Mouse (Mus musculus) embryo, embryonic 11 days (tissue): ENCODE results near the gene Fbxo24.
"Not testable (repeated sequence)": the region's sequence is repeated elsewhere in the genome, so short reads cannot be mapped to it uniquely, and the experiment has no call there.

Experiments
- DNase-seq: peaks from one replicate; pipeline ENCODE4 v3.0.0-alpha.2; 2015

Gene Fbxo24

DNA sequence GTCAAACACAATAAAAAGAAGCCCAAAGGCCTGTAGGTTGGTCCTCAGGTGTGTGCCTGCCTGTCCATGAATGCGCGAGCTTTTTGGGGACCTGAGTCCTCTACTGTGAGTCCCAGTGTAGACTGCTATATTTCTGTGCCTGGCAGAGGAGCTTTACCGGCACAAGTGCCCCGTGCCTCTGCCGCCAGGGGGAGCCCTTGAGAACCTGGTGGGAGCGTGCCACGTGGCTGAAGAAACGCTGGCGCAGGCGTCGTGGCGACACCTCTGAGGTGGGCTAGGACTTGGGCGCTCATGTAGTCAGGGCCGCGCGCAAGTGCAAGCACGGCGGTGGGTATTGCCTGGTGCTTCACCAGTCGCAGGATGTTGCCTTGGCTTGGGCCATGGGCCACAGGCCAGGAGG is 12.3 kb upstream of the Fbxo24 start, which contains the start of gene Sap25:
Gene Sap25 (plus strand): TSS at position 281 of the 400 bp plus-strand sequence.
- DNase-seq: no peak

DNA sequence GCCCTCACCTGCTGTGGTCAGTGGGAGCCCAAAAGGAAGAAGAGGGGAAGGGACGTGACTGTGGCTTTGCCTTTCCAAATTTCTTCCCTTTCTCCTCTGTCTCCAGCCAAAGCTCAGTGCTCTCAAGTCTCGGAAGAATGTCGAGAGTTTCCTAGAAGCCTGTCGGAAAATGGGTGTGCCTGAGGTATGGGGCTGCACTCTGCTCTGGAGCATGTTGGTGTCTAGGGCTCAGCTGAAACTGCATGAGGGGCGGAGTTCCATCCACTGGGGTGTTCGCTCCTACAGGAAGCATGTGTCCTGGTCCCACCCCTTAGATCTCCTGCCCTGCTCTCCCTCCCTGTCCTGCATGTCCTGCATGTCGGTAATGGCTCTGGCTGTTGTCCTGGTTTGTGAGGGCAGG is 10.7 kb upstream of the Fbxo24 start:
- DNase-seq: no peak

DNA sequence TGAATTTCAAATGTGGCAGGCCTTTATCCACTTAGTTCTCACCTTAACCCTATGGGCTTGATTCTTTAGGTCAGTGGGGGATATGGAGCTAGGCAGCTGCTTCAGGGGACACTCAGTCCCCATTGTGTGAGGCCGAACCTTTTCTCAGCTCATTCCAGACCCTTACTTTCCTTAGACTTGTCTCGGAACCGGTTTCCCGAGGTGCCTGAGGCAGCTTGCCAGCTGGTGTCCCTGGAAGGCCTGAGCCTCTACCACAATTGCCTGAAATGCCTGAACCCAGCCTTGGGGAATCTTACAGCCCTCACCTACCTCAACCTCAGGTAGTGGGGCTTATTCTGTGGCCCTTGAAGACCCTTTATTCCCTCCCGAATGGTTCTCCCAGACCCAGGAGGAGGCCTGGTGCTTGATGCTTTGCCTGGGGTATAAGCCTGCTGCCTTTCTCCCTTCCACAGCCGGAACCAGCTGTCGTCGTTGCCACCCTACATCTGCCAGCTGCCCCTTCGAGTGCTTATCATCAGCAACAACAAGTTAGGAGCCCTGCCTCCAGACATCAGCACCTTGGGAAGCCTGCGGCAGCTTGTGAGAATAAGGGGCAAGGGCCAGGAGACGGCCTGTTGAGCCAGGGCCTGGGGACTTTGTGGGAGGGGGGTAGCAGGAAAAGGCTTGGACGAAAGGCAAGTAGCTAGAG is 4.7 kb upstream of the Fbxo24 start:
- no peak for DNase-seq

DNA sequence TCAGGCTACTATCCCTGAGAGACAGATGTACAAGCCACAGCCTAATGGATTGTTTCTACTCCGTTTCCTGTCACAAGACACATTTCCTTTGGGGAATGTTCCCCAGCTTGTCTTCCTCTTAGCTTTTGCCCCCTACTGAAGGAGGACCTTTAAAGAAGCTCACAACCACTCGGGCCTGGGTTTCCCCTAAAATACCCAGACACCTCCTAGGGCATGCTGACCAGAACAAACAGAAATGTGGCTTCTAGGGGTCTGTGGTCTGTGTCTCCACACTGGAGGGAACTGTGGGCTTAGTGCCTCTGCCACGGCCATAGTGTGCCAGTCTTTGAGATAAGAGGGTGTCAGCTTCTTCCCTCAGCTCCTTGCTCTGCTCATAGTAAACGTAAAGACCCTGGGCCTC is 2.8 kb upstream of the Fbxo24 start:
- no peak for DNase-seq

DNA sequence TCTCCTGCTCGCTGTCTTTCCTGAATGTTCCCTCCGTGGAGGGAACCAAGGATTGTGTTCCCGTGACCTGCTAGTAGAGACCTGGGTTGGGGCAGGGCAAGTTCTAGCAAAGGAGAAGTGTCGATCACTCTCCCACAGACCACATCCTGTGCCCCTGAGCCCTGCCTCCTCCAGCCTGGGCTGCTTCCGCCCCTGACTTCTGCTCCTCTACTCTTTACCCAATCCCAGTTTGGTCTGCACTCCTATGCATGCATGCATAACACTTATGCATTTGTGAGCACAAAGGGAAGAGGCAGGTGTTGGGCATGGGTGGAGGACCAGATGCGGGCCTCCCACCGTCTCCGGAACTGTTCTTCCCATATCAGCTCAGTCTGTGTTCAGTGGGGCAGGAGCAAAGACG is 2.4 kb upstream of the Fbxo24 start:
- no peak for DNase-seq

DNA sequence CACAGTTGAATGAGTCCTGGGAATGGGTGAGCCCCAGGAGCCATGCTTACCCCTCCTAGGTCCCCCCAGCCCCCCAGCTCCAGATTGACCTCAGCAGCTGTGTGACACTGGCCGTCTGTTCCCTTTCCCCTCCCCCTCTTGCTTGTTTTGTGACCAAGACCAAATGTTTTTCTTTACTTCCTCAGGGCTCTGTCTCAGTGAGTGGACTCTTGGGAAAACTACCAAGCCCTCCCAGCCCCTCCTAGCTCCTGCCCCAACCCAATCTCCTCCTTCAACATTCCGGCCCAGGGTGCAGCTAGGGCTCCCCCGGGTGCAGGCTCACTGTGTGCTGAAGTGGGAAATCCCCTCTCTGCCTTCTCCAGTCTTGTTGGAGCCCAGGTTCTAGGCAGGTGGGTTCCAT is 1.8 kb upstream of the Fbxo24 start:
- no peak for DNase-seq

DNA sequence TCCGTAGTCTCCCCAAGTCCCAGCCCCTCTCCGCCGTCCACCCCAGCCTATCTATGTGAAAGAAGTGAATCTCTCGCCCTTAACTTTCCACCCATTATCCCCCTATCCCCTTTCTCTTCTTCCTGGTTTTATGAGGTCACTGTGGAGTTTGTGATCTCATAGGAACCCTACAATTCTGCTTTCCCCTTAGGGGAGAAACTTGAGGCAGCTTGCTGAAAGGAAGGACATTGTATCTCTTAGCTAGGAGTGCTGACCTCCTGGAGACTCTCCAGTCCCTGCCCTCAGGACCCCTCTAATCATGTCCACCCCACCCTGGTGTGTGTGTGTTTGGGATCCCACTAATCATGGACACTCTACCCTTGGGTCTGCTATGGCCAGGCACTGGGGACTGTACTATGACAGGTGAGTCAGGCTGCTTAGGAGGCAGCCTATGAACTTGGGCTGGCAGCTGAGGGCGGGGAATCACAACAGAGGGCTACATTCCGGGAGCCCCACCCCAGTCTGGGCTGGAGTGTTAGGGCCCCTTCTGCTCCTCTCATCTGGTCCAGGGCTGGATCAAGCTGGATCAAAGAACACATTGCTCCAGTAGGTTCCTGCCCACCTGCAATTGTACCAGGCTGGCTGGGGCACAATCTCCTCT is 1.2 kb upstream of the Fbxo24 start:
- DNase-seq: no peak

DNA sequence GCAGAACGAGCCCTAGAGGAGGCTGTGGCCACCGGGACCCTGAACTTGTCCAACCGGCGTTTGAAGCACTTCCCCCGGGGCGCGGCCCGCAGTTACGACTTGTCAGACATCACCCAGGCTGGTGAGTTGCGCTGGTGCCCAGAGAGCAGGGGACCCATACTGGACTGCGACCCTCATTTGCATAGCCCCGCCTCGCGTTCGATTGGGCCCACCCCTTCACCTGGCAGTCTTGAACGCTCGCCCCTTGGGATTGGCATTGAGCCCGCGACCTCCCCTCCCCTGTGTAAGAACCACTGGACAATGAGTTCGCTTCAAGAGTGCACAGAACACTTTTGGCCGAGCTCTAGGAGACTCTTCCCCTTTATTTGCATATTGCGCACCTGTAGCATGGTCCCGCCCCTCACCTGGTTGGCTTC is 512 bp upstream of the Fbxo24 start:
- peak; percentile 82 for DNase-seq

DNA sequence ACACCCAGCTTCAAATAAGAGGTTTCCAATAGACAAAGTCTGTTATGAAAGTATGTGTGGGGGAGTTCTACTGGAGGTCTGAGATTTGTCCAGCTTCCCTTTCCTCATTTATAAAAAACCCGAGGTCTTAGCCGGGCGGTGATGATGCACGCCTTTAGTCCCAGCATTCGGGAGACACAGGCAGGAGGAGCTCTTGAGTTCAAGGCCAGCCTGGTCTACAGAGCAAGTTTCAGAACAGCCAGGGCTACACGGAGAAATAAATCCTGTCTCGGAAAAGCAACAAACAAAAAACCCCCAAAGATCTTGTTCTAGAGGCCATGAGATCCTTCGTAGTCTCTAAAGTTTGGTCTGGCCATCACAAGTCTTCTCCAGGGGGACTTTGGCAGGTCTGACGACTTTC is 811 bp downstream of the Fbxo24 start:
- no peak for DNase-seq

DNA sequence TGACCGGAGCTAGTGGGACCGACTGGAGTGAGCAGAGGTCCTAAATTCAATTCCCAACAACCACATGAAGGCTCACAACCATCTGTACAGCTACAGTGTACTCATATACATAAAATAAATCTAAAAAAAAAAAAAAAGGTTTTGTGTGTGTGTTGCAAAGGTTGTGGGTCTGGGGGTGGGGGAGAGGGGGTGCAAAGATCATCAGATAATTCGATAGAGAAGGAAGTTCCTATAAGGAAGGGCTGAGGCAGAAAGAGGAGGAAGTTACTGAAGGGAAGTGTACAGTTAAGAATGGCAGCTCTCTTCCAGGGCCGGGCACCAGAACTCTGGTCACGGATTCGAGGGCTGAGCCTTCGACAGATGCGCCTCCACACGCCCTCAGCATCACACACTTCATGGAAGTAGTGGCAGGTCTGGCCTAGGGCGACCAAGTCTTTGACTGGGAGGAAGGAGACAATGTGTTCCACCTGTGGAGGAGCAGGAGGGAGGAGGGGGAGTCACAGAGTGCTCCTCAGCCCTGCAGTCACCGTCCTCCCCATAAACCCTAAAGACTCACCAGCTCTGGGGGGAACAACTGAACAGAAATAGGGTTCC is 4.8 kb downstream of the Fbxo24 start:
- DNase-seq: no peak

DNA sequence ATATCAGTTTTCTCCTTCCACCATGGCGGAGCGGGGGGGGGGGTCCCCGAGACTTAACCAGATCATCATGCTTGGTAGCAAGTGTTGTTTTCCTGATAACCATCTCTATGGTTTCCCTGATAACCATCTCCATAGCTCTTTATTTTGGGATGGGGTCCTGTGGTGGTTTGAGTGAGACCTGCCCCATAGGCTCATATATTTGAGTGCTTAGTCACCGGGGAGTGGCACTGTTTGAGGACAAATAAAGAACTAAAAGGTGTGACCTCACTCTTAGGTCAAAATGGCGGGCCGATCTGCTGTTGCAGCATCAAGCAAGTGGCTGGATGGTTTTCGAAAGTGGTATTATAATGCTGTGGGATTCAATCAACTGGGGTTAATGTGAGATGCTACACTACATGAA is 13.5 kb downstream of the Fbxo24 start:
- DNase-seq: no peak

DNA sequence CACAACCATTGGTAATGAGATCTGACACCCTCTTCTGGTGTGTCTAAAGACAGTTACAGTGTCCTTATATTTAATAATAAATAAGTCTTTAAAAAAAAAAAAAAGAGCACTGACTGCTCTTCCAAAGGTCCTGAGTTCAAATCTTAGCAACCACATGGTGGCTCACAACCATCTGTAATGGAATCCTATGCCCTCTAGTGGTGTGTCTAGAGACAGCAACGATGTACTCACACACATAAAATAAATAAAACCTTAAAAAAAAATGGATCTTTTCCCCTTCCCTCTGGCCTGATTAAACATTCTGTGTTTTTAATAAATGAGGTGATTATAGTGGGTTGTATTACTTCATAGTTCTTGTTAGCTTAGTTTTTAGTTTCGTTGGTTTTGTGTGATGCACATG is 13.9 kb downstream of the Fbxo24 start:
- DNase-seq: not testable (repeated sequence)

DNA sequence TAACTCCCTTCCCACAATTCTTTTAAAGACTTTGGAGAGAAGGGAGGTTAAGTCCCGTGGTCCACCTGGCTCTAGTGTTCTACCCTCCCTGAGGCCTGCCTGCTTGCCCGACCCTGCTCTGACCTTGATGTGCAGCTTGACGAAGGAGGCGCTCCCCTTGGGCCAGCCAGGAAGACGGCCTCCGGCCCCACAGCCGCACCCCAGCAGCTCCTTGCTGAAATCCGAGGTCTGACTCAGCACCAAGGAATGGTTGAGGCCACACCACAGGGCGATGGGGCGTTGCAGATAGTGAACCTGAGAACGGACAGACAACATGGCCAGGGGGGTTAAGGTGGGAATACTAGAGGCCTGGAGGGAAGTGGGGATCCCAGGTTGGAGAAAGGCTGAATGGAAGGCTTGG is 15.3 kb downstream of the Fbxo24 start, which contains the start of gene Pcolce:
Gene Pcolce (minus strand): TSS at position 235 of the 400 bp plus-strand sequence.
- no peak for DNase-seq

DNA sequence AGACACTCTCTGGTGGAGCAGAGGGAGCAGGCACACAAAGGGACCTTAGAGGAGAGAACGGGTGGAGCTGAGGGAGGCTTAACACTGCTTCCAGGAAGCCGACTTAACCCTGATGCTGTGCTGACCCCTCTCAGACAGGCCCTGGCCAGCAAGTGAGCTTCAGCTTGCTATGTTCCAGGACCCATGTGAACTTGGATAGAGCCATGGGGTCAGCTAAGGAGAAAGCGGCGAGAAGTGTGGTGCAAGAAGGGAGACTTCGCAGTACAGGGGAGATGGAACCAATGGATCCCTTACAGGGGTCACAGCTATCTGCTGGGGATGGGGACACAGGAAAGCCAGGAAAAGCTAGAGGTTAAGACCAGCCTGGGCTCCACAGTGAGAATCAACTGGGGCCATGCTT is 15.7 kb downstream of the Fbxo24 start:
- DNase-seq: no peak

DNA sequence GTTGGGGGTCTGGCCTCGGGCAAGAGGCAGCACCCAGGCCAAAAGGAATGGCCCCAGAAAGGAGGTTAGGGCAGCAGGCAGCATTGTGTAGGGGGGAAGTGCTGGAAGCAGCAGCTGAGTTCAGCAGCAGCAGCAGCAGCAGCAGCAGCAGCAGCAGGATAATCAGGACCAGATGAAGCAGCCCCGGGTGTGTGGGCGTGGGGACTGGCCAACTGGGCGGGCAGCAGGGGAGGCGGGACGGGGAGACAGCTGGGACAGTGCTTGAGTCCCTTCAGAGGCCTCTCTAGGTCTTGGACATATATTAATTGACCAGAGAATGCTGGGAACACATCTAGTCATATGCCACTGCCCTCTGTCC is 17.6 kb downstream of the Fbxo24 start:
- peak; percentile 84 for DNase-seq

DNA sequence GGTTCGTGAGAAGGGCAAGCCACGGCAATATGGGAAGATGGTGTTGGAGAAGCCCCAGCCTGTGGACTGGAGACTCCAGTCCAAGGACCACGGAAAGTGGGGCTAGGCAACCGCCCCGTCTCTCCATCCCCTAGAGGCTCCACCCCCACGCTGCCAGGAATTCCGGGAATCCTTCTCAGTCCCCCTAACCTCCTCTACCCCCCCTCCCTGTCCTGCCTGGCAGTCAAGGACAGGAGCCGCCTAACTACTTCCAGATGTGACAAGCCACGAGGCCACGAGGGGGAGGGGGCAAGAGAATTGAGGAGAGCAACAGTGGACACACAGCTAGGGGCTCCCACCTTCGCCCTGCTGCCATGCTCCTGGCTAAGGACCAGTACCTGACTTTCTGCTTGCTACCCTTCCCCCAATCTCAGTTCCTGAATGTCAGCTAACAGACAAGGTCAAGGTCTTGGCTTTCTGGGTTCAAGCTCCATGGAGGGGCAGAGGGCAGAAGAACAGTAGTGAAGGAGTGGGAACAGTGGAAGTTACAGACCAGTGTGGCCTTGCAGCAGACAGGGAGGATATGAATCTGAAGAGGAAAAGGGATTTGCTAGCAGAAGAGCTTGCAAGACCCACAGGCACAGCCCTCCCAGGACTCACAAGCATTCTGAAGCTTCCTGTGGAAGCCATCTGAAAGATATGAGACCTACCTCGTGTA is 18.1 kb downstream of the Fbxo24 start:
- peak; percentile 93 for DNase-seq

DNA sequence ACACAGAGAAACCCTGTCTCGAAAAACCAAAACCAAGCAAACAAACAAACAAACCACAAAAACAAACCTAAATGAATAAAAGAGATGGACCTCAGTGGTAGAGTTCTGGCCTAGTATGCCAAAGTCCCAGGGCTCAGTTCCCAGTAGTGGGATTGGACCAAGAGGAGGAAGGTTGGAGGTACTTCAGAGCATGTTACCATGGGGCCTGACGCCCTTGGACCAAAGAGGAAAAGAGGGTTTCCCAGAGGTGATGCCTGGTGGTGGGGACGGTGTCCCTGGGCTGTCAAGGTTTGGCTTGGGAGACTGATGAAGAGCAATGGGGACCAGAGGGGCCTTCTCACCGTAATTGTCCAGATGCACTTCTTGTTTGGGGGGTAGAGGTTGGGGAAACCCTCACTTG is 18.7 kb downstream of the Fbxo24 start:
- no peak for DNase-seq

DNA sequence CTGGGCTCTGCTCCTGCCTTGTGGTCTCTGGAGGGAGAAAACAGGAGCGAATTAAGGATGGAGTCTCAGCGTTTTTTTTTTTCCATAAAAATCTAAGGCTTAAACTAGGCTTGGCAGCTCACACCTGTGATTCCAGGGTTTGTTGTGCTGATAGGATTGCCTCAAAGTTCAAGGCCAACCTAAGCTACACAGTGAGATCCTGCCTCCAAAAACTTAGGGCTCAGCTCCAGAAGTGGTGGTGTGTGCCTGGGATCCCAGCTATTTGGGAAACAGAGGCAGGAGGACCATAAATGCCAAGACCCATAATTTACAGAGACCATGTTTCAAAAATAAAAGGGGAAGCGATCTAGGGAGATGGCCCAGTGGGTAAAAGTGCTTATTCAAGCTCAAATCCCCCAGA is 19.5 kb downstream of the Fbxo24 start:
- DNase-seq: no peak

DNA sequence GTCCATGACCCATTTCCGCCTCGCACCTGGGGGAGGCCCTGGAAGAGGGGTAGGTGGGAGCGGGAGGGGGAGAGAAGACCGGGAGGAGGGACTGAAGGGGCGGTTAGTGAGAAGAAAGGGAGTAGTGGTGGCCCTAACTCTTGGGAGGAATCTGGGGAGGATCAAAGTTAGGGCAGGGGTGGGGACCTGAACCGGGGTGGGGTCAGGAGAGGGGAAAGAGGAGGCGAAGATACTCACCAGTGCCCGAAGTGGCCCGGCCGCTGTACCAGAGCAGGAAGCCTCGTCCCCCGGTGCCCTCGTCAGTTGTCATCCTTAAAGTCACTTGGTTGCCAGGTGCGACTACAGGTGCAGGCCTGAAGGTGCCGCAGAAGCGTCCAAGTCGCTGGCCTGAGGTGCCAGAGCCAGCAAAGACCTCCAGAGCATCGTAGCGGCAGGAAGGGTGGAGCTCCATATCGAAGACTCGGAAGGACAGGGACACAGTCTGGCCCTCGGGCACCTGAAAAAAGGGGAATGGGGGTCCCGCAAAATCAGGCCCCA is 20.1 kb downstream of the Fbxo24 start:
- DNase-seq: no peak

DNA sequence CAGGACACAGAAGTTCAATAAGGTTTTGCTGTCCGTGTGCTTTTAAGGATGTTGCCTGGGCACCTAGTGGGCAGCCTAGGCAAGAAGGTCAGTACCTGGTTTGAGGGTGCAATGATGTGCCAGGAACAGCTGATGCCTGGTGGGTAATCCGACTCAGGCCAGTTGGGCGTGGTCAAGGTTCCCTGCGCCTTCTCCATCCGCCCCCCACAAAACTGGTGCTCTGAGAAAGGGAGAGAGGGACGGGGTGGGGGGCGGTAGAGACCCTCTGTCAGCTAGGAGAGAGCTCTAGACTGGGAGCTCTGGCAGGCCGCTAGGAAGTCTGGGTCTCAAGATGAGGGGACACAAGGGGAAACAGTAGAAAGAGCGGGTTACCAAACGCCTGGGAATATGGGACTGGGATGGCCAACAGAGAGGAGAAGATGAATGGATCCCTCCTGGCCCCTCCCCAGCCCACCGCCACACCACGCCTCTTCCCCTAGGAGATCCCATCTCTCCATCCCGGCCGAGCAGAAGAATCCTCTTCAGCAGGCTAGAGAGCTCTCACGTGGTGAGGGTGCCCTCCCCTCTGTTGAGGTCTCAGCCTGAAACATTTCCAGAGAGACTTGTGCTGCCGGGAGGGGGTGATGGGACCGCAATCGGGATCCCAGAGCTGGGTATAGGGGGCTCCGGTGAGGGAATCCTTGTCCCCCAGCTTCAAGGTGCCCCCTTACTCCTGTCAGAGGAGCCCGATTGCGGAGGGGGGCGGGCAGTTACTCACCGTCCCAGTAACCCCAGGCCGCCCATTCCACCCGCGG is 20.7 kb downstream of the Fbxo24 start:
- DNase-seq: peak; percentile 29

DNA sequence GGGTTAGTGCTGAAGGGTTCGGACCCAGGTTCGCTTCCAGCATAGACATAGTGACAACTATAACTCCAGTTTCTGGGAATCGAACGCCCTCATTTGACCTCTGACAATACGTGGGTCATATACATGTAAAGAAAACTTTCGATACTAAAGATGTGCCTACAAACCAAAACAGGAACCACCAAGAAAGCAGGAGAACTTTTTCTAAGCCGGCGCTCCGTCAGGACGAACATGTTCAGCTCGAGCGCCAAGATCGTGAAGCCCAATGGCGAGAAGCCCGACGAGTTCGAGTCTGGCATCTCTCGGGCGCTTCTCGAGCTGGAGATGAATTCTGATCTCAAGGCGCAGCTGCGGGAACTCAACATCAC is 27.5 kb downstream of the Fbxo24 start:
- peak; percentile 68 for DNase-seq

DNA sequence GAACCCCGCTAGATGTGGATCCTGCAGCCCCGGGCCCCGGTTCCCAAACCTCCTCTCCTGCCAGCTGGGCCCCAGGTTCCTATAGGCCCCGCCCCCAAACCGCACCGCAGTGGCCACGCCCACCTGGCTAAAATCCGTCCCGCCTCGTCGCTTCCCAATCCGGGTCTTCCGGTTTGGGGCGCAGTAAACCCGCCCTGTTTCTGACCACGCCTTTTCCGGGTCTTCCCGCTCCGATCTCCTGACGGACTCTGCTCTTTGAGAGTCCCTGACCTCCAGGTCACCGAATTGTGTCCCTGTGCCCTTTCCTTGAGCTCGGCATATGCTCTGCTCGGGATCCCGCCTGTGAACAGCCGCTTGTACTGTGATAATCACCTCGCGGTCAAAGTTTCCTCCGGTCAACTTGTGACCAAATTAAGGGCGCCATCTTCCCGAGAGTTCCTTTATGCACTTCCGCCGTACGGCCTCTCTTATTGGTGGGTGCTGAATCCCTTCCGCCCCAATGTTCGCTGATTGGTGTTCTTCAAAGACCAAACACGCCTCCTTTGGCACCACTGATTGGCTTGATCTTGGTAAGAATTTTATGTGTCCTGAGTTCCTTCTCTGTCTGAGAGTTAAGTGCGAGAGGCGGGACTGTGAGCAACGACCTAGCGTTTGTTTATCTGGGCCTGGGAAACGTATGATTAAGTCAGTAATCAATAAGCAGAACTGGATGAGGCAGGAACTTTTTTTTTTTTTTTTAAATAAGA is 28.0 kb downstream of the Fbxo24 start, which contains the start of gene Mospd3:
Gene Mospd3 (minus strand): TSS at position 440 of the 746 bp plus-strand sequence.
- peak; percentile 98 for DNase-seq
